Mouse (Mus musculus) erythroblast, embryonic 14.5 days (primary cell): ENCODE measurements at regions not wholly inside any gene's neighbourhood (a gene's known extent, or its start where the extent isn't known, plus 50 kb on each side); places are given as distances from the start of the nearest gene placed in this dataset.

Experiments used
- H3K27me3 ChIP-seq: 2 replicates; pipeline ENCODE4 v1.6.1; 2012; ENCODE audit warnings: inconsistent platforms; ENCODE audit not compliant: control insufficient read depth
- H3K36me3 ChIP-seq: 2 replicates; pipeline ENCODE4 v1.6.1; 2012; ENCODE audit warnings: mild to moderate bottlenecking, inconsistent platforms; ENCODE audit not compliant: control insufficient read depth
- H3K4me1 ChIP-seq: 2 replicates; pipeline ENCODE4 v1.6.1; 2012; ENCODE audit warnings: inconsistent platforms; ENCODE audit not compliant: control insufficient read depth
- H3K4me3 ChIP-seq: replicated peaks from 2 replicates; pipeline ENCODE3; 2012; ENCODE audit warnings: moderate library complexity, mild to moderate bottlenecking, inconsistent platforms
- H3K9me3 ChIP-seq: 2 replicates; pipeline ENCODE4 v1.6.1; 2012; ENCODE audit warnings: low read length, inconsistent platforms, mixed read lengths; ENCODE audit not compliant: control insufficient read depth
- GATA1 ChIP-seq: IDR thresholded peaks from 2 replicates; pipeline ENCODE4 v1.6.1; 2012; ENCODE audit warnings: low read length, inconsistent platforms, mixed read lengths
- TAL1 ChIP-seq: IDR thresholded peaks from 3 replicates; pipeline ENCODE4 v1.6.1; 2012; ENCODE audit warnings: low read length, inconsistent platforms, mixed read lengths

DNA sequence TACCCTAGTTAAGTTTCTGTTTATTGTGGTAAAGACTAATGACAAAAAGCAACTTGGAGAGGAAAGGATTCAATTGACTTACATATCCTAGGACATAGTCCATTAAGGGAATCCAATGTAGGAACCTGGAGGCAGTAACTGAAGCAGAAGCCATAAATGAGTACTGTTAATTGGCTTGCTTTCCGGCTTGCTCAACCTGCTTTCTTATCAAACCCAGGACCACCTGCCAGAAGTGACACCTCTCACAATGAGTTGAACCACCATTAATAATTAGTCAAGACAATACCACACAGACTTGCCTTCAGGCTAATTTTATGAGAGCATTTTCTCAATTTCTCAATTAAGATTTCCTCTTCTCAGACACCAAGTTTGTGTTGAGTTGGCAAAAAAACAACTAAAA, 148.8 kb downstream of the Ccser2 start:
- no peaks in the 10 kb centered on the region for H3K9me3 ChIP-seq
- no peak overlapping the region for H3K4me3 ChIP-seq

DNA sequence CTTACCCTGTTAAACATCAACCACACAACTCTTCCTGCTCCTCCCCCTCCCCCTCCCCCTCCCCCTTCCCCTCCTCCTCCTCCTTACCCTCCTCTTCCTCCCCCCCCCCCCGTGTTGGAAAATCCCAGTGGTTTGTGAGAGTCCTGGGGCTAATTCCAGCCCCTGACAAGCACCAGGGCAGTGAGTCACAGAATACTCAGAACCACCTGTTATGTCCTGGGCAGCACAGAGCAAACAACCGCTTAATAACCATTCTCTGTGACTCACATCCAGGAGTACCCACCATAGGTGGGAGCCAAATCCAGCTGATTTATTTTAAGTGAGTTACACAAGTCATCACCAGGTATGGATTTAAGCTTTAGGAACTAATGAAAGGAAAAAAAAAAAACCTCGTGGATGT, 166.2 kb downstream of the Ccser2 start:
- no peak for TF ChIP-seq GATA1
- no peak for TF ChIP-seq TAL1
- Histone ChIP-seq H3K4me3 (no peak overlapping the region), H3K36me3 (no peaks in the 10 kb centered on the region), H3K9me3 (peaks cover 6% of the 10 kb centered on the region), H3K27me3 (no peaks in the 10 kb centered on the region), H3K4me1 (no peaks in the 10 kb centered on the region)

More for the DNA sequence above, 148.8 kb downstream of the Ccser2 start:
- Histone ChIP-seq H3K27me3 (no peaks in the 10 kb centered on the region), H3K4me1 (no peaks in the 10 kb centered on the region), H3K36me3 (no peaks in the 10 kb centered on the region)
- TF ChIP-seq TAL1, result no peak
- no peak for TF ChIP-seq GATA1

DNA sequence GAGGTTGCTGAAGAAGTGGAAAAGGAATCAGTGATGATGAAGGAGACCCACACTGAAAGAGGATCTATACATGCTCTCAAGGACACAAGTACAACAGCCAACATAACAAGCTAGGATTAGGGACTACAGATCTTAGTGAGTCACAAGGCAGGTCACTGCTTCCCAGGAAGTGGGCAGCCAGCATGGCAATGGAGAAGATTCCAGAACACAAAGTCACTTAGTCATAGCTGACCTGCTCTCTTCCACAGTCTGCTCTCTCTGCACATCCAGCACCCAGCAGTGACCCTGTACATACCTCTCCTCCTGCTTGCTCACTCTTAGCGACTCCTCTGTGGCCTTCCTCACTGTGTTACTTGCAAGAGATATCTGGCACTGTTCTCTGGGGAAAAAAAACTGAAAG, 168.8 kb downstream of the Ccser2 start:
- no peaks in the 10 kb centered on the region for H3K27me3 ChIP-seq
- H3K9me3 ChIP-seq, result peaks cover 6% of the 10 kb centered on the region

DNA sequence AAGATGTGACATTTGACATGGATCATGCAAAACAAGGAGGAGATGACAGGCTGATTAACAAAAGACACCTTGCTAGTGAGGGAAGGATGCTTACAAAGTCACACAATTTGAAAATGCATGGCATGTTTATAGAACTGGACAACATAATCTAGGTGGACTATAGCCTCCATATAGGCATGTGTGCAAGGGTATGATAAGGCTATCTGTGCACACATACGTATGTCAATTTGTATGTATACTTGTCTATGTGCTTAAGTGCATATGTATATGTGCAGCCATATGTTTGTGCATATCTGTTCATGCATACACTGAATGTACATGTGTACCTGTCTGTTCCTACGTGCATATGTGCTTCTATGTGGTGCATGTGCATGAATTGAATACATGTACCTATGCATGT, 186.7 kb downstream of the Ccser2 start:
- H3K4me3 ChIP-seq, result no peak overlapping the region
- no peak for TF ChIP-seq GATA1
- H3K36me3 ChIP-seq, result no peaks in the 10 kb centered on the region
- no peaks in the 10 kb centered on the region for H3K27me3 ChIP-seq
- no peaks in the 10 kb centered on the region for H3K9me3 ChIP-seq
- H3K4me1 ChIP-seq, result no peaks in the 10 kb centered on the region

More for the DNA sequence above, 168.8 kb downstream of the Ccser2 start:
- Histone ChIP-seq H3K36me3 (no peaks in the 10 kb centered on the region), H3K4me3 (no peak overlapping the region), H3K4me1 (no peaks in the 10 kb centered on the region)
- TF ChIP-seq TAL1, result no peak
- no peak for TF ChIP-seq GATA1

DNA sequence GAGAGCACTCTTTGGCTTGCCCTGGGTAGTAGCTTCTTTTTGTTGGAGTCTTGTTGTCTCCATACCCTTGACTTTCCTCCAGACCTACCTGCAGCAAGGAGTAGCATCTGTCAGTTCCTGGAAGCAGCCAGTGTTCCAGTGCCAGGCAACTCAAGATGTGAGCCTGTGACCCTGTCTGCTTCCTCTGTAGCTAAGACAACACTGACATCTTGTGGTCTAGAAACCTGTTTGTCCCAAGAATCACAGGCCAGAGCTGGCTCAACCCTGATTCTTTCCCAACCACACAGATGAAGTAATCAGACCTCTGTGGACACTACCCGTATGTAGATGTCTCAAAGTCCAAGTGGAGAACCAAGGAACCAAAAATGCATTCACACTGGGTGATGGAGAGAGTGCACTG, 189.6 kb downstream of the Ccser2 start:
- Histone ChIP-seq H3K4me3 (no peak overlapping the region), H3K27me3 (no peaks in the 10 kb centered on the region), H3K36me3 (no peaks in the 10 kb centered on the region), H3K4me1 (no peaks in the 10 kb centered on the region), H3K9me3 (no peaks in the 10 kb centered on the region)
- no peak for TF ChIP-seq TAL1
- no peak for TF ChIP-seq GATA1

DNA sequence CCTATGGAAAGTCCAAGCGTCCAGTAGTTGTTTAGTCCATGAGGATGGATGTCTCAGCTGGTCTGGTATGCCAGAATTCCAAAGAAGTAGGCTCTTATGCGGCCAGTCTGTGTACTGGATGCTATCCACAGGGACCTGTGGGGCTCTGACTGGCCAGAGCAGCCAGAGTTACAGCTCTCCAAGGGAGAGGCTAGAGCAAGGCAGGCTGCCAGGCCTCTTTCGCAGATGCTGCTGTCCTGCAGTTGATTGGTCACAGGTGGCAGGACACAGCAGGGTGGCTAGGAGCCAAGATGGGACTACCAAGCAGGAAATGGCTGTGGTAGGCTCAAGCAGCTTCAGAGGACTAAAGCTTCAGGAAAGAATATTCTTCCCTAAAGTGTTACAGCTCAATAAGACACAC, 194.2 kb downstream of the Ccser2 start:
- H3K9me3 ChIP-seq, result no peaks in the 10 kb centered on the region

DNA sequence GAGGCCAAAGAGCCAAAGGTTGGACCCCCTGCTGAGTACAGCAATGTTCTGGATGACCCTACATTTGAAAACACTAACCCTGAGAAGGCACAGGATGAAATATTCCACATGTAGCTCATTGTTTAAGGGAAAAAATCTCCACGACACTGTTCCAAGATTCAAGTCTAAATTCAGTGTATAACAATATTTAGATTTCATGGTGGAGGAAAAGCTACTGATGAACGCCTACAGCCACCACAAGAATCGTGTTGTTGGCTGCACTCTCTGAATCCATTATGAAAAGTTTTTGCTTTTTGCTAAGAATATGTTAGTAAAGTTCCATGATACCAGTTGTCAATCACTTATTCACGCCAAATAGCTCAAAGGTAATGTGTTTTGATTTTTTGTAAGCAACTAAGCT, 204.2 kb downstream of the Ccser2 start:
- H3K4me1 ChIP-seq, result no peaks in the 10 kb centered on the region
- H3K36me3 ChIP-seq, result no peaks in the 10 kb centered on the region
- H3K9me3 ChIP-seq, result no peaks in the 10 kb centered on the region
- H3K4me3 ChIP-seq, result no peak overlapping the region
- TF ChIP-seq TAL1 (no peak), GATA1 (no peak)
- H3K27me3 ChIP-seq, result no peaks in the 10 kb centered on the region

More for the DNA sequence above, 194.2 kb downstream of the Ccser2 start:
- no peak for TF ChIP-seq GATA1
- TF ChIP-seq TAL1, result no peak
- no peaks in the 10 kb centered on the region for H3K27me3 ChIP-seq
- no peaks in the 10 kb centered on the region for H3K4me1 ChIP-seq
- no peaks in the 10 kb centered on the region for H3K36me3 ChIP-seq
- no peak overlapping the region for H3K4me3 ChIP-seq

DNA sequence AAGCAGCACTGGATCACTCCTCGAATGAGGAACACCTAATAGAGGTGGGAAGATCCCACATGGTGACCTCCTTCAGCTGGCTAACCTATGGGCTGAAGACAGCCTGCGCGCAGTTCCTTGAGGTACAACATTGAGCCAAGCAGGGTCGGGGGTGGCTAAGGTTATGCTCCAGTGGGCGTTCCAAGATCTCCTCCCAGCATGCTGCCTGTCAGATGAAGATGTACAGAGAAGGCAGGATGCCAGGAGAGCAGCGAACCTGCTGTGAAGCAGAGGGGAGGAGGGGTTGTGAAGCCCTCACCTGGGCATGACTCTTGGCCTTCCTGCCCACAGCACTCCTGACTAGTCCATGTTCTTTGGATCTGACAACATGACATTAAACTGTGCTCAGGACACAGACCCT, 212.5 kb downstream of the Ccser2 start:
- peaks cover 4% of the 10 kb centered on the region; the same call in 1 of the 2 replicates for H3K9me3 ChIP-seq
- no peak overlapping the region for H3K4me3 ChIP-seq
- no peaks in the 10 kb centered on the region for H3K4me1 ChIP-seq
- H3K36me3 ChIP-seq, result no peaks in the 10 kb centered on the region
- no peaks in the 10 kb centered on the region for H3K27me3 ChIP-seq
- TF ChIP-seq GATA1, result no peak
- no peak for TF ChIP-seq TAL1

DNA sequence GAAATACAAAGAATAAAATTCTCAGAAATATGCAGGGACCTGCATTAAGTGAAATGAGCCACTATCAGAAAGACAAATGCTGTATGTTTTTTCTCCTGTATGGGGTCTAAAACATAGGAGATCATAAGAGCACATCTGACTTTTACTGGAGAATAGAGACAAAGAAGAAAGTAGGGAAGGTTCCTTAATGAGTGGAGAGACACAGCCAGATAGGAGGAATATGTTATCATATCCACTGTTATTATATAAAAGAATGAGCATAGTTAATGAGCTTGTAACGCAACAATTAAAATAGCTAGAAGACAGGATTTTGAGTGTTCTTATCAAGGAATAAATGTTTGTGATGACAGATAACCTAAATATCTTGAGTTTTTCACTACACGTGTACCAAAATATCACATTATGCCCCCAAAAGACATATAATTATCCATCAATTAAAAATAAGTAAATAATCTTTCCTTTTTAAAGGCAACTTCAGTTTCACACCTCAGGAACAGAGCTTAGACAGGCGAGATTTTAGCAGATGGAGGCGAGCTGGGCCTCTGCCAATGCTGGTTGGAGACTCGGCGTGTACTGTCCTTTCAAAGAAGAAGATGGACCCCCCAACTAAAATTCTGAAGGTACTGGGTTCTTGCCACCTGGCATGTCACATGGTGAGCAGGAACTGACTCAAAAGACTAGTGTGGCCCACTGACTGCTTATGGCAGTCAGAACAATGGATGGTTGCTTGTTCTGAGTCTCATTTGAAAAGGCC, 220.3 kb downstream of the Ccser2 start:
- Histone ChIP-seq H3K9me3 (no peaks in the 10 kb centered on the region), H3K27me3 (no peaks in the 10 kb centered on the region), H3K36me3 (no peaks in the 10 kb centered on the region), H3K4me1 (no peaks in the 10 kb centered on the region), H3K4me3 (no peak overlapping the region)
- TF ChIP-seq TAL1 (no peak), GATA1 (no peak)

DNA sequence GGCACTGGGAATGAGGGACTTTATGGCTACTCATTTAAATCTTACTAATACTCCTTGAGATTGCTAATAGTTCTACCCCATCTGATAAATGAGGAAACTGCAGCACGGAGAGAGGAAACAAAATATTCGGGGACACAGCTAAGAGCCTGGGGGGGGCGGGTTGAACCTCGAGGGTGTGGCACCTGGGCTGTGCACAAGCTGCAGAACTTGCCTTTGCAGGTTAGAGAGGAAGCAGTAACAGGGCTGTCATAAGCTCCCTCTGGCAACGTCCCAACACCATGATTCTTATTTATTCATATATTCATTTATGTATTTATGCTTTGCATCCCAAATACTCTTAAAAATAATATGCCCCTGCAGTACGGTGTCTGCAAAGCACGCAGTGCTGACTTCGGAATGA, 237.5 kb downstream of the Ccser2 start:
- no peaks in the 10 kb centered on the region for H3K36me3 ChIP-seq
- H3K4me1 ChIP-seq, result no peaks in the 10 kb centered on the region
- no peaks in the 10 kb centered on the region for H3K27me3 ChIP-seq
- H3K9me3 ChIP-seq, result no peaks in the 10 kb centered on the region
- TF ChIP-seq TAL1 (no peak), GATA1 (no peak)
- H3K4me3 ChIP-seq, result no peak overlapping the region
